Mouse (Mus musculus): ENCODE data around the gene Sema4d.

Sema4d gene

GRCm38 (mm10) chr13:51724566-51724965 lies 69.0 kb downstream of the Sema4d start:
- no peak for DNase-seq

GRCm38 (mm10) chr13:51723114-51723513 lies 70.4 kb downstream of the Sema4d start:
- no peak for DNase-seq

GRCm38 (mm10) chr13:51720556-51720955 lies 73.0 kb downstream of the Sema4d start:
- DNase-seq: no peak

GRCm38 (mm10) chr13:51719256-51719655 lies 74.3 kb downstream of the Sema4d start:
- DNase-seq: no peak

GRCm38 (mm10) chr13:51716350-51717263 lies 76.9 kb downstream of the Sema4d start:
- no peak for DNase-seq

- DNase-seq: no peak
Measured at GRCm38 (mm10) chr13:51712022-51712421, 81.5 kb downstream of the Sema4d start.

GRCm38 (mm10) chr13:51710738-51711137 lies 82.8 kb downstream of the Sema4d start:
- no peak for DNase-seq

GRCm38 (mm10) chr13:51705882-51706854 lies 87.4 kb downstream of the Sema4d start:
- no peak for DNase-seq

GRCm38 (mm10) chr13:51703893-51704292 lies 89.7 kb downstream of the Sema4d start:
- no peak for DNase-seq

GRCm38 (mm10) chr13:51698318-51698717 lies 95.2 kb downstream of the Sema4d start:
- no peak for DNase-seq

- no peak for DNase-seq
Measured at GRCm38 (mm10) chr13:51697897-51698296, 95.7 kb downstream of the Sema4d start.

GRCm38 (mm10) chr13:51697455-51697854 lies 96.1 kb downstream of the Sema4d start:
- DNase-seq: no peak

- no peak for DNase-seq
Measured at GRCm38 (mm10) chr13:51696481-51696880, 97.1 kb downstream of the Sema4d start.

GRCm38 (mm10) chr13:51688688-51689087 lies 104.9 kb downstream of the Sema4d start:
- no peak for DNase-seq

- no peak for DNase-seq
Measured at GRCm38 (mm10) chr13:51686966-51687365, 106.6 kb downstream of the Sema4d start.

GRCm38 (mm10) chr13:51685290-51685966 lies 108.1 kb downstream of the Sema4d start:
- DNase-seq: no peak

- no peak for DNase-seq
Measured at GRCm38 (mm10) chr13:51681634-51682033, 111.9 kb downstream of the Sema4d start.

GRCm38 (mm10) chr13:51681076-51681475 lies 112.5 kb downstream of the Sema4d start:
- DNase-seq: no peak

- DNase-seq: no peak
Measured at GRCm38 (mm10) chr13:51679332-51679731, 114.2 kb downstream of the Sema4d start.

- no peak for DNase-seq
Measured at GRCm38 (mm10) chr13:51678687-51679086, 114.9 kb downstream of the Sema4d start.

GRCm38 (mm10) chr13:51677630-51678185 lies 115.8 kb downstream of the Sema4d start:
- DNase-seq: no peak

GRCm38 (mm10) chr13:51677041-51677440 lies 116.5 kb downstream of the Sema4d start:
- DNase-seq: no peak

Measured in spleen, adult 18-20 months (tissue).